Mouse (Mus musculus) small intestine, adult 2 months (tissue): ENCODE results near the gene Usp4.

ENCODE experiments used
- CTCF ChIP-seq: fragments of 200-500 bp; IDR thresholded peaks from 2 replicates; pipeline ENCODE4 v1.5.1; 2012; ENCODE audit warnings: low read depth, mild to moderate bottlenecking, control low read depth, inconsistent platforms, low read length, moderate library complexity, mixed read lengths; ENCODE audit not compliant: insufficient replicate concordance, insufficient read length; ENCODE audit errors: extremely low read depth
- POLR2A ChIP-seq: fragments of 200-500 bp; IDR thresholded peaks from 2 replicates; pipeline ENCODE4 v1.6.1; 2012; ENCODE audit warnings: low read depth, mild to moderate bottlenecking, control low read depth, inconsistent platforms, low read length, moderate library complexity

GRCm38 (mm10) chr9:108318462-108318861 is 29.2 kb upstream of the Usp4 start:
- no peak for TF ChIP-seq POLR2A
- no peak for TF ChIP-seq CTCF
